Mouse (Mus musculus) kidney, adult 18-20 months (tissue): ENCODE results near the gene Fam126a.

Experiments
- DNase-seq: peaks from one replicate; pipeline ENCODE4 v3.0.0; 2021

The Fam126a gene

GRCm38 (mm10) chr5:23990001-23990400 lies 40.5 kb downstream of the Fam126a start:
- no peak for DNase-seq

GRCm38 (mm10) chr5:23987792-23988191 lies 42.7 kb downstream of the Fam126a start:
- DNase-seq, result no peak

DNA sequence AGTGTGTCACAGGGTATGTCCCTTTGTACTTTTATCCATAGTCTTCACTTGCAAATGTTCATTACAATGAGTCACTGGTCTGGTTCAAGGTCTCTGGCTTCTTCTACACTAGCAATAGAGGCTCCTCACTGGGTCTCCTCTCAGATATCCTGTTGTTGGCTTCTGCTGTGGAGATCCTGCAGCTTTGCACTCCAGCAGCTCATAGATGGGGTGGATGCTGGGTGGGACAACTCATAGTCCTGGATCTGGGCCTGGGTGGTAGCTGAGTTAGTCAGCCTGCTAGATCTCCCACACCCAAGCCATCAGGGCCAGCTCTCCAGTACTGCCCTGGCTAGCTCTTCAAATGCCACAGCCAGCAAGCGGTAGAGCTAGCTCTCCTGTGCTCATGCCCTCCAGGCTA lies 48.4 kb downstream of the Fam126a start:
- DNase-seq, result no peak

DNA sequence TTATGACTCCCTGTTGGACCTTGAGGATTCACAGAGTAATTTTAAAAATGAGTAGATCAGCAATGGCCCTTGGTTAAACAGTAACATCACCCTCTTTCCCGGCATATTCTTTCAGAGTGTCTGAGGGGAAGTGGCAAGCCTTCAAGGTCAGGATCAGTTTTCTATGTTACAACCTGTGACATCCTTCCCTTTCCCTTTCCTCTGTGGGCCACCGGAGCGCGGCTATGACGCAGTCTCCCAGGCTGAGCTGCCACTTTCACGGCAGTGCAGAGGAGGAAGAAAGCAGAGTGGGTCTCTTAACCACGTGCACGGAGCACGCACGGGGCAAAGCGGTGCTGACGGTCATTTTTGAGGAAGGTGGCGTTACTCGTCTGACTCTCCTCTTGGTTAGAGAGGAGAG lies 52.0 kb downstream of the Fam126a start:
- peak; percentile 38 for DNase-seq

DNA sequence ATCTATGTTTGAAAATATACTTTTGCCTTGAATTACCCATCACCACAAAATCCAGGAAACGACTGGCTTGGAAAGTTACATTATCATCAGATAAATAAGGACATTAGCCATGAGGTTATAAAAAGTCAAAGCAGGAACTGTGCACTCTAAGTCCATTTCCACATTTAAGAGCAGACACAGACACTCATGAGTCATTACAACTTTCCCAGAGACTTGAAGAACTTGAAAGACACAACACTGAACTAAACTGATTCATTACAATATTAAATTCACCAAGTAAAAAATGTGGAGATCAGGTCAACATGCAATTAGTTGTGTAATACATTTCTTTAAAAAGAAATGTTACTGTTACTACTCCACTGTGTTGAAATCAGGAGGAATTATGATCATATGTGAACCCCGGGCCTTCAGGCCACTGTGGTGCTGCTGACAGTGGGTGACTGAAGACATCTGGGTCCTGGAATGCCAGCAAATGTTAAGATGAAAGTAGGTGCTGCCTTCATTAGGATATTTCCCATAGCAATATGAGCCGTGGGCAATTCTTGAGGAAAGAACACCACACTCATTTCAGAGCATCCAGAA lies 55.4 kb downstream of the Fam126a start:
- DNase-seq, result no peak

DNA sequence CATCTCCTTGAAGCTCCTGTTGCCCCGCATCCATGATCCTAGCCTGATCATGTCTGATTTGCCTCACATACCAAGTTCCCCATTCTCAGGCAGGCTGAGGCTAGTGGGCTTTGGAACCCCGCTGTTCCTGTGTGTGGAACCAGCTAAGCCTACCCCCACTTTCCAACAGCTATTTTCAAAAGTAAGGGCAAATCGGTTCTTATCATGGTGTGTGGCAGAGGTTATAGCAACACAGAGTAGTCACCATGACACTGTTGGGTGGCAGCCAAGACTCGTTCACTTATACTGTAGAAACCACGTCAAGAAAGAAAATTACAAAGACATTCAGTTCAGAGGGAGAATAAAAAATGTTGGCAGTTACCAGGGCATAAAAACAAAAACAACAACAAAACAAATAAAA lies 62.8 kb downstream of the Fam126a start:
- DNase-seq, result no peak

DNA sequence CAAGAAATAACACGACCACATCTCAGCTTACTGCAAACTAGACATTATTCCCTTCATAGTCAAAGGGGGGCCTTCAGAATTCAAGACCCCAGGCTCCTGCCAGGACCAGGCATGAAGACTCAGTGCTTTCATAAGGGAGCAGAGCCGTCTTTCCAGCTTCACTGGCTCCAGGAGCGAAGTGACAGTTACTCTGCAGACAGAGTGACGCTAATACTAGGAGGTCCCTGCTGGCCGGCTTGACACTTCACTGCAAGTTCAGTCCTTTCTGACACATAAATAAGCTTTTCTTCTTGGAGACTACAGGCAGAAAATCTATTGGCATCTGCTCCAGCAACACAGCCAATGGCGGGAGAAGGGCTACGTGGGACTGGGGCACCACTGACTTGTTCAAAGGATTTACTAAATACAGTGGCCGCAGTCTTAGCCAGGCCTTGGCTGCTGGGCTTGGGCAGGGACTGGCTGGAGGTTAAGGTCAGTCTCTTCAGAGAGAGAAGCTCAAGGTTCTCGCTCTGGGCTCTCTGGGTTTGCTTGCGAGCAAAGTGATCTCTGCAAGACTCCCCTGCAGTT lies 65.8 kb downstream of the Fam126a start:
- DNase-seq, result no peak

- no peak for DNase-seq
Measured at GRCm38 (mm10) chr5:23953047-23953446, 77.4 kb downstream of the Fam126a start.

DNA sequence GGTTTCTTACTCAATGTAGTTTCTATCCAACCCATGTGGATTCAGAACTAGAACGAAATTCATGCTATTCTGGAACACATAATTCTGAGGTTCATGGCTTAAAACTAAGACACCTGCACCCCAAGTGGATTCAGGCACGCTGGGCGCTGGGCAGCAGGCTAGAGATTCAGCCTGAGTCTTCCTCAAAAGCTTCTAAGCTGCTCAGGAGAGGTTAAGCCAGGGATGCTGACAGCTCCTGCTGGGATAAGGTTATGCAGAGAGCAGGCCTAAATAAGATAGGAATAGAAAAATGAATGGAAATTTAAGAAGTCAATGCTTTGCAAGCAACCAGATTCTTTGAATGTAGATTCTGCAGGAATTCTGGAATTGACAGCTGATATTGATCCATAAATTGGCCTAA lies 82.4 kb downstream of the Fam126a start:
- no peak for DNase-seq

DNA sequence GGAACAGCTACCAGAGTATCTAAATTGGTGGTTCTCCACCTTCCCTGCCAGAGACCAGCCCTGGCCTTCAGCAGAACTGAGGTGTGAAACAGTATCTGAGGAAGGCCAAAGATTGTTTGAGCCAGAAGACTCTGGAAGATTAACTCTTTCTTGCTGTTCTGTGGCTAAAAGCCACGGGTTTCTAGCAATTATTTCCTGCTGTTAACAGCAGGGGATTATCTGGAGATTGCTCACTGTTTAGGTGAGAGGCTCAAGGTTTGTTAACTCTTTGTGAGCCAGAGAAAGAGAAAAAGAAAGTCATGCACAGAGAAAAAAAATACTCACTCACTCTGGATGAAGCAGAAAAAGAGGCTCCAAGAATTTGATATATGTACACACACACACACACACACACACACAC lies 85.4 kb downstream of the Fam126a start:
- DNase-seq, result no peak

DNA sequence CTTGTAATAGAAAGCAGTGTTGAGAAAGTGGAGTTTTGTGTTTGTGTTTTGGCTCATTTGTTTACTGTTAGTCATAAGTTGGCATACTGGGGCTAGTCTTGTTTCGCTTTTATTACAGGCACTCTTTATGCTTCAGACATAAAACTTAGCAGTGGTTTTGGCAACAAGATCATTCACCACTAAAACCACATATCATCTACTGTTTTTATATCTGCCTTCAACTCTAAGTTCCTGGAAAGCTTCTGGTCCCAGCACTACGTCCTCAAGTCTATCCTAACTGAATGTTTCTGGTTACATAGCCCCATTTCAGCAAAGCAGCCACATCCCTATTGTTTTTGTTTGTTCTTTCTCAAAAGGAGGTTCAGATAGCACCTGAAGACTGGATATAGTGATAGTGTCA lies 87.0 kb downstream of the Fam126a start:
- DNase-seq, result no peak

- no peak for DNase-seq
Measured at GRCm38 (mm10) chr5:23923481-23924165, 106.9 kb downstream of the Fam126a start.

DNA sequence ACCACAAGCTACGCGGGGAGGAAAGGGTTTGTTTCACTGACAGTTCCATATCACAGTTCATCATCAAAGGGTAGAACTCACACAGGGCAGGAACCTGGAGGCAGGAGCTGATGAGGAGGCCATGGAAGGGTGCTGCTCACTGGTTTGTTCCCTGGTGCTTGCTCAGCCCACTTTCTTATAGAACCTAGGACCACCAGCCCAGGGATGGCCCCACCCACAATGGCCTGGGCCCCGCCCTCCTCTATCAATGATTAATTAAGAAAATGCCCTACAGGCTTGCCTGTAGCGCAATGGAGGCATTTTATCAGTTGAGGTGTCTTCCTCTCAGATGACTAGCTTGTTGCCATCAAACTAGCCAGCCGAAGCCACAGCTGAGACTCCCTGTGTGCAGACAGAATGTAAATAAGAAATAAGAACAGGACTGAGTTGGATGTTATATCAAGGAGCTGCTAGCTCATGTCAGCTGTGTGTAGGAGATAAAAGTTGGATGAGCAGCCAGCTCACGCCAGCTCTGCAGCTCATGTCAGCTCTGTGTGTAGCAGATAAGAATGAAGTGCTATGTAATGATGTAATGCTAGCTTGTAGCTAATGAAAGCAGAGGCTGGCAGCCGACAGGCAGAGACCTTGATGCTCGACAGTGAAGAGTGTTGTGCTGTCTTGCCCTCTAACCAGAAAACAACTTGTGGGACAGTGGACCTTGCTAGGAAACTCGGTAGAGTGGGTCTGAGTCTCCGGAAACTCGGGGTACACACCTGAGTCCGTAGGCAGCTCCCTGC lies 107.8 kb downstream of the Fam126a start:
- no peak for DNase-seq

DNA sequence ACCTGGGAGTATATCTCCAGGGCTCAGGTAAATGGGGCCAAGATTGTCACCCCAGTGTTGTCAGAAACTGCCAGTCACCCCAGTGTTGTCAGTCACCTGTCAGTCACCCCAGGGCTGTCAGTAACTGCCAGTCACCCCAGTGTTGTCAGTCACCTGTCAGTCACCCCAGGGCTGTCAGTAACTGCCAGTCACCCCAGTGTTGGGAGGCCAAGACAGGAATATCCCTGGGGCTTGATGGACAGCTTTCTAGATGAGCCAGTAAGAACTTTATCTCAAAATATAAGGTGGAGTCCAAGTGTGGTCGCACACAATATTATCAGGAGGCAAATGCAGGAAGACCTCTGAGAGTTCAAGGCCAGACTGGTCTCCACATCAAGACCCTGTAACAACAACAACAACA lies 109.2 kb downstream of the Fam126a start:
- no peak for DNase-seq

DNA sequence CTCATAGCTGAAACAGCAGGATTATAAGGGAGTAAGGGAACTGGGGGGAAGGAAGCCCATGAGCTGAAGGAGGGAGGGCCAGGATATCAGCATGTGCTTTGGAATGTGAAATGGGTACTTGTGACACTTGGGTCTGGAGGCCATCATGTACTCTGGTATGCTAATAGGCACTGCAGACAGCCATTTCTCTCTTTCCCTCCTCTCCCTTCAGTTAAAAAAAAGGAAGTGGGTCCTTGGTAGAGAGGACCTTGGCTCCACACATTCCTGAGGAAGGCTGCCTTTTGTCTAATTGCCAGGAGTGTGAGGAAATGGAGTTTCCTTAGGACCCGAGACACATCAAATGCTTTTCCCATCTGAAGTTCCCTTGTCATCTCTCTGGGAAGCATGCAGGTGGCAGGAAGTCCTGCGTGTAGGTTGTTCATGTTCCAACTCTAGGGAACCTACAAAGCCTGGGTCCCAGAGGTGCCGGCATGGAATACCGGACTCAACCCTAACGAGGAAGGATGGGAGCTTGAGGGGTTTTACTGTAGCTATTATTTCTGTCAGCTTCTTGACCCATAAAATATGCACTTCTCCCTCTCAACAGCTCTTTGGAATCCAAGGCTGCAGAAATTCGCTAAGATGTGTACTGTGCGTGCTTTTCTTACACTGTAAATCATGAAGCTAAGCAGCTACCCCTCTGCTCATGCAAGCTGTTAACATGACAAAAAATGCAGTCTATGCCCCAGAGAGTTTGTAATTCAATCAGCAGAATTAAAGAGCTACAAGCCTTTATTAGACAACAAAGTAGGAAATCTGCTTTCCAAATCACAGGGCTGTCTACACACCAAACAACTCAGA lies 110.4 kb downstream of the Fam126a start:
- no peak for DNase-seq

- DNase-seq, result no peak
Measured at GRCm38 (mm10) chr5:23917301-23917700, 113.2 kb downstream of the Fam126a start.

GRCm38 (mm10) chr5:23911556-23911955 lies 118.9 kb downstream of the Fam126a start:
- no peak for DNase-seq

DNA sequence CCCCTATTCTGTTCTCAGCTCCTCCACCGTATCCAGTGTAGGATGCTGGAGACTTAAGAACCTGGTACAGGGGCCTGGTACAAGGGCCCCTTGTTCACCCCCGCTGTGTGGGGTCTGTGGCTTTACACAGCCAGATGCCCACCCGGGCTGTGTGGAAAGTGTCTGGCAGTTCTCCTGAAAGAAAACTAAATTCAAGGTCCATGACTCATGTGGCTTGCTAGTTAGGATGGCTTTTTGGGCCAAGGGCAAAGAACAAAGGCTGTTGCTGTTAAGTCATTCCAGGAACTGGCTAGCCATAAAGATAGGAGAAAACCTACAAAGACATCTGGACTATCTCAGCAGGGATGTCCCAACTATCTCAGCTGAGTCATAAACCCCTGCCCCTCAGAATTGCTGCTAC lies 121.2 kb downstream of the Fam126a start:
- no peak for DNase-seq

- no peak for DNase-seq
Measured at GRCm38 (mm10) chr5:23908486-23909090, 121.9 kb downstream of the Fam126a start.

DNA sequence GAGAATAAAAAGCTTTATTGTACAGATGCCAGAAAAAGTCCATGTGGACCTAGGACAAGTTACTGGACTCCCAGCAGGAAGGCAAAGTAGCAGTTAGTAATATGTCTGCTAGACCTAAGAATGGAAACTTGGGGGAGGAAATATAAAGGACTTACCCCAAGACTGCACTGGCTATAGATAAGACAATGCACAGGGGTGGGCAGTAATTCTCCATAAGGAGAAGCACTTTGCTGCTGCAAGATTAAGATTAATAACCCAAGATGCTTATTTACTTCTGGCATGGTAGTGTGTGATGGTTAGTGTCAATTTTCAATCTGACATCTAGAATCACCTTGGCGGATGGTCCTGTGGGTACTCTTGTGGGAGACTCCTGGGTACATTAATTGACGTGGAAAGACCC lies 128.3 kb downstream of the Fam126a start:
- DNase-seq, result no peak

DNA sequence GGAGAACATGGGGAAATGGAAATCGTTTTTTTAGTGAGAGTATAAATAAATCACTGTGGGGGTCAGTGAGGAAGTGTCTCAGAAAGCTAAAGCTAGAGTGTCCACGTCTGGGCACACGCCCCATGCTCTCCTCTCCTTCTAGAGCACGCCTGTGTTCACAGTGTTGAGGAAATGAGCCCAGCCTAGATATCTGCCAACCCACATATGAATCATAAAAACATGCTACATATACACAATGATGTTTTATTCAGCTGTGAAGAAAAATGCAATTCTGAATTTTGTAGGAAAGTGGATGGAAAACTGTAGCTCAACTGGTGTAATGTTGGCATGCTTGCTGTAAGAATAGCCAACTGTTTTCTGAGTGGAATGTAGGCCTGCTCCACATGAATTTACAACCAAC lies 130.3 kb downstream of the Fam126a start:
- DNase-seq, result no peak
